In the genomic region with DNA sequence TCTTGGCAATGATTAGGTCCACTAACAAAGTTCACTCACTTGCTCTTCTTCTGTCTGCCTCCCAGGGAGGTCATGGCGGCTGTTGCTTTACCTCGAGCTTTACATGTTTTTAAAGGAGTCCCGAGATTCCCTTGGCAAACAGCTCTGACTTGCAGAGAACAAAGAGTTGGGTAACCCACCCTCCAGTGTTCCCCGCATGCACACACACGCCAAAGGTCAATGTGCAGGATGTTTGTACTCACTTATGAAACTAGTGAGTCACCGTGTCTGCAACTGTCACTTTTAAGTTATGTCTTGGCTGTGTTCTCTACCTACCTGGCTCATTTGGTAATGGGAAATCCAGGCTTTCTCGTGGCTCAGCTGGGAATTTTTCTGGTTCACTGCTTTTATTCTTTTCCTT, we compare ENCODE assay signal across 14 mouse cellular contexts.
"Had no signal": no experiment of that assay in that cellular context is flagged by ENCODE, and none has a peak within 500 bp of the region (broad histone marks: within the 10 kb centered on the region; RNA-seq: fewer than 3 reads in every experiment).

No protein-coding gene starts in this region.

- H3K9me3 ChIP-seq: limb, embryonic 12.5 days; liver, embryonic 15.5 days; lung, embryonic 15.5 days; midbrain, embryonic 12.5 days had no signal

- H3K9ac ChIP-seq: limb, embryonic 12.5 days; liver, embryonic 15.5 days; lung, embryonic 15.5 days; midbrain, embryonic 12.5 days had no signal

- H3K4me3 ChIP-seq: layer of hippocampus, adult 2 months; limb, embryonic 12.5 days; liver, embryonic 15.5 days; lung, embryonic 15.5 days; megakaryocyte, embryonic 14.5 days; midbrain, embryonic 12.5 days had no signal

- ATAC-seq: intestine, postnatal 0 days had no signal

- H3K27me3 ChIP-seq: limb, embryonic 12.5 days; liver, embryonic 15.5 days; lung, embryonic 15.5 days; megakaryocyte, embryonic 14.5 days; midbrain, embryonic 12.5 days had no signal

- DNase-seq: kidney, postnatal 4 days; liver; lung, postnatal 14 days; right cerebral cortex, postnatal 14 days; thymus, adult 18-20 months; thymus, postnatal 14 days had no signal

- H3K27ac ChIP-seq: layer of hippocampus, adult 2 months; limb, embryonic 12.5 days; liver, embryonic 15.5 days; lung, embryonic 15.5 days; macrophage; midbrain, embryonic 12.5 days had no signal

- H3K4me2 ChIP-seq: limb, embryonic 12.5 days; liver, embryonic 15.5 days; lung, embryonic 15.5 days; midbrain, embryonic 12.5 days had no signal

- H3K4me1 ChIP-seq: limb, embryonic 12.5 days; liver, embryonic 15.5 days; lung, embryonic 15.5 days; megakaryocyte, embryonic 14.5 days; midbrain, embryonic 12.5 days had no signal

- H3K36me3 ChIP-seq: limb, embryonic 12.5 days; liver, embryonic 15.5 days; lung, embryonic 15.5 days; midbrain, embryonic 12.5 days had no signal
